Mouse (Mus musculus) liver, embryonic 15.5 days (tissue): Measurements from ENCODE around the gene Cdkn2d. TPM values are rescaled to one million over a fixed set of nuclear protein-coding genes. Genes with fewer than 3 reads are reported as not detected.

Source experiments
- ATAC-seq: fragments of 200-750 bp; cut with Nextera tagmentation; 2 replicates; pipeline ENCODE4 v1.8.0; 2017; ENCODE audit warnings: moderate number of reproducible peaks, mild to moderate bottlenecking, moderate library complexity; ENCODE audit not compliant: insufficient read depth
- H3K27ac ChIP-seq: fragments of 300-500 bp; sonication (generic); replicated peaks from 2 replicates; pipeline ENCODE4 v1.5.1; 2015; ENCODE audit warnings: mild to moderate bottlenecking, inconsistent platforms
- H3K27me3 ChIP-seq: fragments of 300-500 bp; sonication (generic); 2 replicates; pipeline ENCODE4 v1.6.1; 2015; ENCODE audit warnings: mild to moderate bottlenecking, inconsistent platforms
- H3K36me3 ChIP-seq: fragments of 300-500 bp; sonication (generic); replicated peaks from 2 replicates; pipeline ENCODE4 v1.6.1; 2015; ENCODE audit warnings: moderate library complexity, mild to moderate bottlenecking, inconsistent platforms
- H3K4me1 ChIP-seq: fragments of 300-500 bp; sonication (generic); replicated peaks from 2 replicates; pipeline ENCODE4 v1.6.1; 2015; ENCODE audit warnings: inconsistent platforms
- H3K4me2 ChIP-seq: fragments of 300-500 bp; sonication (generic); 2 replicates; pipeline ENCODE4 v1.6.1; 2015; ENCODE audit warnings: moderate library complexity, mild to moderate bottlenecking, inconsistent platforms
- H3K4me3 ChIP-seq: fragments of 300-500 bp; sonication (generic); replicated peaks from 2 replicates; pipeline ENCODE4 v1.5.1; 2015; ENCODE audit warnings: mild to moderate bottlenecking, inconsistent platforms
- H3K9ac ChIP-seq: fragments of 300-500 bp; sonication (generic); 2 replicates; pipeline ENCODE4 v1.6.1; 2015; ENCODE audit warnings: moderate library complexity, mild to moderate bottlenecking, inconsistent platforms
- H3K9me3 ChIP-seq: fragments of 300-500 bp; sonication (generic); replicated peaks from 2 replicates; pipeline ENCODE4 v1.6.1; 2016; ENCODE audit warnings: inconsistent platforms
- WGBS: fragments of 180-500 bp; shearing (Covaris S2); methylation state at CpG from one replicate; pipeline ENCODE4 v1.1.7; 2015; ENCODE audit warnings: mixed read lengths; ENCODE audit not compliant: insufficient replicate concordance; 5-methylcytosine and 5-hydroxymethylcytosine counted together
- polyA plus RNA-seq: library from polyadenylated mRNA; unstranded; fragments of >200 nt; fragmentation: Nextera tagmentation; extraction: Ambion mirVana; gene quantifications from 2 replicates; pipeline ENCODE4 v1.2.1, GENCODE M21; 2015

The Cdkn2d gene
- polyA plus RNA-seq, 1 experiment from 2014 or later: 129 TPM

- H3K4me2 ChIP-seq: peak overlapping the region; percentile 67
- no peak overlapping the region for H3K27ac ChIP-seq
- peak overlapping the region; percentile 42 for H3K4me3 ChIP-seq
- no peak for ATAC-seq
- peaks cover 87% of the 10 kb centered on the region for H3K27me3 ChIP-seq
- 5% methylated on average over 16 of the region's 16 CpGs for WGBS
- H3K36me3 ChIP-seq: no peaks in the 10 kb centered on the region
- H3K9ac ChIP-seq: no peak overlapping the region
- no peaks in the 10 kb centered on the region for H3K9me3 ChIP-seq
- peaks cover 50% of the 10 kb centered on the region for H3K4me1 ChIP-seq
Measured at GRCm38 (mm10) chr9:21245113-21245487, 46.1 kb downstream of the Cdkn2d start.

GRCm38 (mm10) chr9:21244428-21245112, 46.6 kb downstream of the Cdkn2d start:
- H3K4me3 ChIP-seq: peak overlapping the region; percentile 42
- H3K36me3 ChIP-seq: no peaks in the 10 kb centered on the region
- H3K9me3 ChIP-seq: no peaks in the 10 kb centered on the region
- no peak for ATAC-seq
- H3K9ac ChIP-seq: no peak overlapping the region
- peaks cover 82% of the 10 kb centered on the region for H3K27me3 ChIP-seq
- peak overlapping the region; percentile 67 for H3K4me2 ChIP-seq
- H3K4me1 ChIP-seq: peaks cover 50% of the 10 kb centered on the region
- H3K27ac ChIP-seq: no peak overlapping the region
- 2% methylated on average over 72 of the region's 72 CpGs for WGBS

GRCm38 (mm10) chr9:21243826-21244427, 47.3 kb downstream of the Cdkn2d start:
- ATAC-seq: no peak
- H3K4me2 ChIP-seq: peak overlapping the region; percentile 67
- H3K4me3 ChIP-seq: peak overlapping the region; percentile 42
- H3K9me3 ChIP-seq: no peaks in the 10 kb centered on the region
- H3K9ac ChIP-seq: no peak overlapping the region
- H3K36me3 ChIP-seq: no peaks in the 10 kb centered on the region
- WGBS: 11% methylated on average over 42 of the region's 42 CpGs
- H3K27me3 ChIP-seq: peaks cover 75% of the 10 kb centered on the region
- peaks cover 49% of the 10 kb centered on the region for H3K4me1 ChIP-seq
- H3K27ac ChIP-seq: no peak overlapping the region

- Histone ChIP-seq H3K27me3 (peaks cover 49% of the 10 kb centered on the region), H3K4me3 (no peak overlapping the region), H3K4me2 (no peak overlapping the region), H3K36me3 (peaks cover 9% of the 10 kb centered on the region), H3K4me1 (peaks cover 56% of the 10 kb centered on the region), H3K27ac (no peak overlapping the region), H3K9me3 (no peaks in the 10 kb centered on the region), H3K9ac (no peak overlapping the region)
- no peak for ATAC-seq
- WGBS: 5% methylated on average over 11 of the region's 11 CpGs
Measured at GRCm38 (mm10) chr9:21241343-21241742, 49.9 kb downstream of the Cdkn2d start.

- Histone ChIP-seq H3K36me3 (peaks cover 25% of the 10 kb centered on the region), H3K9ac (peak overlapping the region; percentile 96), H3K9me3 (no peaks in the 10 kb centered on the region), H3K27ac (peak overlapping the region; percentile 97), H3K4me1 (peaks cover 56% of the 10 kb centered on the region), H3K4me2 (peak overlapping the region; percentile 91), H3K4me3 (peak overlapping the region; percentile 94), H3K27me3 (peaks cover 30% of the 10 kb centered on the region)
- ATAC-seq: no peak
- WGBS: 14% methylated on average over 4 of the region's 4 CpGs
Measured at GRCm38 (mm10) chr9:21239465-21239848, 51.8 kb downstream of the Cdkn2d start.

GRCm38 (mm10) chr9:21238733-21239464, 52.3 kb downstream of the Cdkn2d start, which contains the start of gene Keap1:
Keap1 (minus strand) TSS chr9:21239361.
- ATAC-seq: peak; percentile 91
- Histone ChIP-seq H3K36me3 (peaks cover 30% of the 10 kb centered on the region), H3K4me2 (peak within 1 kb of the TSS; percentile 91), H3K9me3 (no peaks in the 10 kb centered on the region), H3K4me1 (peaks cover 50% of the 10 kb centered on the region), H3K27me3 (peaks cover 25% of the 10 kb centered on the region), H3K9ac (peak within 1 kb of the TSS; percentile 96), H3K4me3 (peak within 1 kb of the TSS; percentile 94), H3K27ac (peak within 1 kb of the TSS; percentile 97)
- under 1% methylated on average over 90 of the region's 90 CpGs for WGBS

Other genes with a start within 250 kb of the Cdkn2d start
- gene Zglp1, start 224.3 kb downstream of the Cdkn2d start, polyA plus RNA-seq: 0.63 TPM in 1 of 2 replicates, not detected in the other
- 0.18 and 0.50 TPM in 2 replicates for gene Gm49373, start 218.3 kb downstream of the Cdkn2d start, polyA plus RNA-seq
- 29.1 and 31.1 TPM in 2 replicates for gene Fdx1l, start 217.8 kb downstream of the Cdkn2d start, polyA plus RNA-seq
- gene Gm38431, start 199.4 kb downstream of the Cdkn2d start, polyA plus RNA-seq: 1.9 and 2.4 TPM in 2 replicates
- gene Raver1, start 199.4 kb downstream of the Cdkn2d start, polyA plus RNA-seq: 21.7 and 23.4 TPM in 2 replicates
- gene Tyk2, start 160.2 kb downstream of the Cdkn2d start, polyA plus RNA-seq: 7.4 and 8.8 TPM in 2 replicates
- 115 and 122 TPM in 2 replicates for gene Cdc37, start 141.4 kb downstream of the Cdkn2d start, polyA plus RNA-seq
- 1.7 and 1.8 TPM in 2 replicates for gene Pde4a, start 125.7 kb downstream of the Cdkn2d start, polyA plus RNA-seq
- 27.9 and 30.5 TPM in 2 replicates for gene Keap1, start 52.0 kb downstream of the Cdkn2d start, polyA plus RNA-seq
- 0.06 and 0.07 TPM in 2 replicates for gene S1pr5, start 43.0 kb downstream of the Cdkn2d start, polyA plus RNA-seq
- 97.2 and 118 TPM in 2 replicates for gene Atg4d, start 26.1 kb downstream of the Cdkn2d start, polyA plus RNA-seq
- 6.0 and 6.7 TPM in 2 replicates for gene Kri1, start 3.4 kb downstream of the Cdkn2d start, polyA plus RNA-seq
- gene Ap1m2, start 20.9 kb upstream of the Cdkn2d start, polyA plus RNA-seq: 0.28 and 0.68 TPM in 2 replicates
- gene Slc44a2, start 29.3 kb upstream of the Cdkn2d start, polyA plus RNA-seq: 16.7 and 17.6 TPM in 2 replicates
- 38.8 and 42.2 TPM in 2 replicates for gene Ilf3, start 76.5 kb upstream of the Cdkn2d start, polyA plus RNA-seq
- gene Qtrt1, start 120.4 kb upstream of the Cdkn2d start, polyA plus RNA-seq: 17.4 and 20.0 TPM in 2 replicates
- gene Dnm2, start 133.5 kb upstream of the Cdkn2d start, polyA plus RNA-seq: 52.9 and 58.5 TPM in 2 replicates
- gene Tmed1, start 218.8 kb upstream of the Cdkn2d start, polyA plus RNA-seq: 31.5 and 33.6 TPM in 2 replicates
- gene AB124611, start 234.8 kb upstream of the Cdkn2d start, polyA plus RNA-seq: 9.5 and 10.5 TPM in 2 replicates